ENCODE assay signal across 10 mouse cellular contexts in genomic region chr6:78331919-78332569, GRCm38 (mm10). TPM values are rescaled to one million over a fixed set of nuclear protein-coding genes. Genes with fewer than 3 reads are reported as not detected.
DNase-seq lines count a peak whose midpoint lies in the region; ATAC-seq lines count a peak whose summit lies in the region.
"Had no signal": no experiment of that assay in that cellular context is flagged by ENCODE, and none has a peak within 500 bp of the region (broad histone marks: within the 10 kb centered on the region; RNA-seq: fewer than 3 reads in every experiment).

No protein-coding gene starts in this region.

- no peak overlapping the region for H3K9ac ChIP-seq in embryonic facial prominence, embryonic 11.5 days (replicated peaks; ENCODE audit: low read length)
- H3K9ac ChIP-seq: liver, embryonic 13.5 days had no signal

- no peaks in the 10 kb centered on the region for H3K4me1 ChIP-seq in embryonic facial prominence, embryonic 11.5 days (ENCODE audit: control insufficient read depth, insufficient read depth, low read length)
- H3K4me1 ChIP-seq: liver, embryonic 13.5 days had no signal

- H3K4me2 ChIP-seq in embryonic facial prominence, embryonic 11.5 days (ENCODE audit: low read depth, low read length): no peak overlapping the region
- H3K4me2 ChIP-seq: liver, embryonic 13.5 days had no signal

- 37% methylated on average over 7 of the region's 7 CpGs for WGBS in embryonic facial prominence, embryonic 11.5 days

- no peaks in the 10 kb centered on the region for H3K27me3 ChIP-seq in embryonic facial prominence, embryonic 11.5 days (ENCODE audit: control insufficient read depth, insufficient read depth, low read length)
- H3K27me3 ChIP-seq: liver, embryonic 13.5 days had no signal

- no peaks in the 10 kb centered on the region for H3K9me3 ChIP-seq in embryonic facial prominence, embryonic 11.5 days (replicated peaks; ENCODE audit: control insufficient read depth, low read length)
- H3K9me3 ChIP-seq: liver, embryonic 13.5 days had no signal

- DNase-seq in layer of hippocampus, adult 11-12 months (ENCODE audit: low spot score): peak; percentile 15
- no peak for DNase-seq in layer of hippocampus, adult 8-10 months (ENCODE audit: low spot score in 2 of 2)
- peak; percentile 29 for DNase-seq in NIH3T3 (ENCODE audit: low read depth)
- DNase-seq in embryonic facial prominence, embryonic 11.5 days (ENCODE audit: low spot score): peak; percentile 63
- DNase-seq in mesoderm, embryonic 11.5 days (ENCODE audit: low read depth, low spot score): peak; percentile 30
- no peak for DNase-seq in thymus, postnatal 4 days
- DNase-seq in B cell, adult 2 months: no peak
- DNase-seq in kidney, adult 18-20 months: no peak
- DNase-seq: liver, embryonic 13.5 days had no signal

- H3K36me3 ChIP-seq in embryonic facial prominence, embryonic 11.5 days (replicated peaks; ENCODE audit: control insufficient read depth, insufficient read depth, low read depth, low read length): no peaks in the 10 kb centered on the region
- H3K36me3 ChIP-seq: liver, embryonic 13.5 days had no signal

- no peak for ATAC-seq in embryonic facial prominence, embryonic 11.5 days (replicated peaks; ENCODE audit: insufficient number of reproducible peaks, low FRiP score, low TSS enrichment, low read depth)

- H3K27ac ChIP-seq in embryonic facial prominence, embryonic 11.5 days (replicated peaks; ENCODE audit: low read depth, low read length): no peak overlapping the region
- H3K27ac ChIP-seq: liver, embryonic 13.5 days had no signal

- no peak overlapping the region for H3K4me3 ChIP-seq in embryonic facial prominence, embryonic 11.5 days (ENCODE audit: low read depth, low read length)
- H3K4me3 ChIP-seq: liver, embryonic 13.5 days had no signal

RNA-seq across cellular contexts. Expression of gene Reg3b, which starts 38.4 kb away (rescaled TPM):
- not detected for total RNA-seq in layer of hippocampus, adult 8-10 months (2022)
- polyA plus RNA-seq in embryonic facial prominence, embryonic 11.5 days (2014; fragmentation: Nextera tagmentation; extraction: Ambion mirVana): not detected in 2 replicates
- total RNA-seq: gastrocnemius, postnatal 4 days had no signal
- polyA plus RNA-seq: liver, embryonic 13.5 days had no signal

RNA-seq across cellular contexts. Expression of gene Reg3d, which starts 46.6 kb away (rescaled TPM):
- total RNA-seq in layer of hippocampus, adult 8-10 months (2022): not detected
- polyA plus RNA-seq in embryonic facial prominence, embryonic 11.5 days (2014; fragmentation: Nextera tagmentation; extraction: Ambion mirVana): not detected in 2 replicates
- total RNA-seq: gastrocnemius, postnatal 4 days had no signal
- polyA plus RNA-seq: liver, embryonic 13.5 days had no signal

RNA-seq across cellular contexts. Expression of gene Reg3a, which starts 48.5 kb away (rescaled TPM):
- total RNA-seq in layer of hippocampus, adult 8-10 months (2022): not detected
- not detected in 2 replicates for polyA plus RNA-seq in embryonic facial prominence, embryonic 11.5 days (2014; fragmentation: Nextera tagmentation; extraction: Ambion mirVana)
- total RNA-seq: gastrocnemius, postnatal 4 days had no signal
- polyA plus RNA-seq: liver, embryonic 13.5 days had no signal

Comparison
In these comparisons a context has a peak if more than half of its experiments do, and no peak if none do; other contexts are left out.
1. DNase-seq: peak in layer of hippocampus, adult 11-12 months (single experiment), NIH3T3 (single experiment), embryonic facial prominence, embryonic 11.5 days (single experiment) and mesoderm, embryonic 11.5 days (single experiment); none in layer of hippocampus, adult 8-10 months (0 of 2), thymus, postnatal 4 days (single experiment), B cell, adult 2 months (0 of 2) and kidney, adult 18-20 months (single experiment).